Mouse (Mus musculus) embryonic fibroblast, embryonic 13.5 days (primary cell): ENCODE data around the gene 1110008P14Rik.
"Not testable (repeated sequence)": the region's sequence is repeated elsewhere in the genome, so short reads cannot be mapped to it uniquely, and the experiment has no call there.

Experiments used
- CTCF ChIP-seq: IDR thresholded peaks from 2 replicates; pipeline ENCODE4 v1.5.1; 2011; ENCODE audit warnings: mild to moderate bottlenecking, control low read depth, low read length, moderate library complexity, borderline replicate concordance; ENCODE audit not compliant: insufficient read depth
- POLR2A ChIP-seq: IDR thresholded peaks from 2 replicates; pipeline ENCODE4 v1.6.1; 2011; ENCODE audit warnings: low read depth, mild to moderate bottlenecking, control low read depth, low read length, moderate library complexity

DNA sequence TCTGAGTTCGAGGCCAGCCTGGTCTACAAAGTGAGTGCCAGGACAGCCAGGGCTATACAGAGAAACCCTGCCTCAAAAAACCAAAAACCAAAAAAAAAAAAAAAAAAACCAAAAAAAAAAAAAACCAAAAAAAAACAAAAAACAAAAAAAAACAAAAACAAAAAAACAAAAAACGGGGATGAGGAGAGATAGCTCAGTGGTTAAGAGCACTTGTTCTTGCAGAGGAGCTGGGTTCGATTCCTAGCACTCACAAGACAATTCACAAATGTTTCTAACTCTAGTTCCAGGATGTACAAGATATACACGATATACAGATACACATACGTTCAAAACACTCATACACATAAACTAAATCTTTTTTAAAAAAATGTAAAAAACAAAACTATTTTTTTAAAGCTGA is 19.5 kb downstream of the 1110008P14Rik start:
- not testable (repeated sequence) for TF ChIP-seq POLR2A, CTCF
